Mouse (Mus musculus) myocyte (in vitro differentiated cells): ENCODE results near the gene Edil3. TPM values are rescaled to one million over a fixed set of nuclear protein-coding genes. Genes with fewer than 3 reads are reported as not detected.

Experiments
- H3K27me3 ChIP-seq: one replicate; pipeline ENCODE4 v1.6.1; 2011; ENCODE audit not compliant: control insufficient read depth, insufficient read depth, insufficient read length
- H3K36me3 ChIP-seq: one replicate; pipeline ENCODE4 v1.6.1; 2011; ENCODE audit not compliant: control insufficient read depth, insufficient read depth
- H3K4me2 ChIP-seq: one replicate; pipeline ENCODE4 v1.6.1; 2011; ENCODE audit warnings: low read depth, control low read depth
- H3K4me3 ChIP-seq: one replicate; pipeline ENCODE4 v1.5.1; 2011; ENCODE audit warnings: mild to moderate bottlenecking, control low read depth, moderate library complexity
- H3K79me2 ChIP-seq: one replicate; pipeline ENCODE4 v1.6.1; 2011; ENCODE audit not compliant: control insufficient read depth, insufficient read depth
- H3ac ChIP-seq: one replicate; pipeline ENCODE4 v1.6.1; 2011; ENCODE audit not compliant: control insufficient read depth, insufficient read length
- CEBPB ChIP-seq: IDR thresholded peaks from 2 replicates; pipeline ENCODE4 v1.6.1; 2011; ENCODE audit warnings: mild to moderate bottlenecking, moderate library complexity; ENCODE audit not compliant: poor library complexity, insufficient read depth, severe bottlenecking
- E2F4 ChIP-seq: IDR thresholded peaks from one replicate; pipeline ENCODE4 v1.6.1; 2011; ENCODE audit warnings: mild to moderate bottlenecking, control low read depth, moderate library complexity; ENCODE audit not compliant: insufficient read depth
- MAX ChIP-seq: IDR thresholded peaks from one replicate; pipeline ENCODE4 v1.6.1; 2011; ENCODE audit warnings: low read depth, mild to moderate bottlenecking, control low read depth
- MYOD1 ChIP-seq, 3 experiments: IDR thresholded peaks; one replicate each; pipeline ENCODE4 v1.6.1; 2011; ENCODE audit warnings: control low read depth in 2 of 3, low read depth in 2 of 3, mild to moderate bottlenecking in 2 of 3, moderate library complexity in 1 of 3; ENCODE audit not compliant: insufficient read length in 2 of 3, control insufficient read depth in 1 of 3
- MYOG ChIP-seq, 3 experiments: IDR thresholded peaks; one replicate each; pipeline ENCODE4 v1.6.1; 2011; ENCODE audit warnings: control low read depth in 2 of 3, low read depth in 2 of 3, mild to moderate bottlenecking in 2 of 3; ENCODE audit not compliant: insufficient read length in 2 of 3, control insufficient read depth in 1 of 3, insufficient read depth in 1 of 3
- POLR2A ChIP-seq: IDR thresholded peaks from one replicate; pipeline ENCODE4 v1.6.1; 2011; ENCODE audit warnings: low read depth, mild to moderate bottlenecking, control low read depth, moderate library complexity; ENCODE audit not compliant: insufficient read length
- POLR2AphosphoS2 ChIP-seq: IDR thresholded peaks from one replicate; pipeline ENCODE4 v1.6.1; 2011; ENCODE audit warnings: low read depth, control low read depth; ENCODE audit not compliant: insufficient read length
- REST ChIP-seq: IDR thresholded peaks from one replicate; pipeline ENCODE4 v1.6.1; 2011; ENCODE audit warnings: mild to moderate bottlenecking, control low read depth, moderate library complexity; ENCODE audit not compliant: insufficient read depth, insufficient read length
- SRF ChIP-seq: IDR thresholded peaks from one replicate; pipeline ENCODE4 v1.6.1; 2011; ENCODE audit warnings: low read depth; ENCODE audit not compliant: control insufficient read depth, insufficient read length
- TCF12 ChIP-seq: IDR thresholded peaks from one replicate; pipeline ENCODE4 v1.6.1; 2011; ENCODE audit warnings: mild to moderate bottlenecking, control low read depth; ENCODE audit not compliant: poor library complexity, insufficient read depth, severe bottlenecking
- TCF3 ChIP-seq: IDR thresholded peaks from one replicate; pipeline ENCODE4 v1.6.1; 2011; ENCODE audit warnings: low read depth, control low read depth; ENCODE audit not compliant: insufficient read length
- USF1 ChIP-seq: IDR thresholded peaks from one replicate; pipeline ENCODE4 v1.6.1; 2011; ENCODE audit warnings: low read depth, mild to moderate bottlenecking, control low read depth, moderate library complexity
- polyA plus RNA-seq: library from polyadenylated mRNA; unstranded; fragments of >200 nt; fragmentation: generic; extraction: Trizol; gene quantifications from one replicate; pipeline ENCODE4 v1.2.1, GENCODE M21; 2012; ENCODE audit warnings: missing spikeins

The Edil3 gene
- polyA plus RNA-seq, 1 experiment = 7.4 TPM

- Histone ChIP-seq H3ac (no peak overlapping the region), H3K4me2 (no peak overlapping the region), H3K79me2 (no peaks in the 10 kb centered on the region), H3K27me3 (no peaks in the 10 kb centered on the region), H3K36me3 (no peaks in the 10 kb centered on the region), H3K4me3 (no peak overlapping the region)
- no peak for TF ChIP-seq CEBPB
- no peak for TF ChIP-seq E2F4
- TF ChIP-seq TCF3 = no peak
- no peak for TF ChIP-seq MYOD1 (IDR thresholded peaks at IDR 0.05; ENCODE audit: control insufficient read depth in 1 of 3, insufficient read length in 2 of 3, low read depth in 2 of 3)
- TF ChIP-seq MAX = no peak
- no peak for TF ChIP-seq USF1
- no peak for TF ChIP-seq POLR2A
- TF ChIP-seq SRF = no peak
Observed at GRCm38 (mm10) chr13:89123396-89123795, 302.1 kb downstream of the Edil3 start.

GRCm38 (mm10) chr13:89146056-89146547 lies 324.8 kb downstream of the Edil3 start:
- no peaks in the 10 kb centered on the region for H3K27me3 ChIP-seq
- no peak overlapping the region for H3K4me2 ChIP-seq
- TF ChIP-seq MYOG (IDR thresholded peaks at IDR 0.05; ENCODE audit: control insufficient read depth in 1 of 3, insufficient read depth in 1 of 3, insufficient read length in 2 of 3, low read depth in 2 of 3) (no peak), MYOD1 (IDR thresholded peaks at IDR 0.05; ENCODE audit: control insufficient read depth in 1 of 3, insufficient read length in 2 of 3, low read depth in 2 of 3) (no peak)
- no peaks in the 10 kb centered on the region for H3K79me2 ChIP-seq
- H3K36me3 ChIP-seq = no peaks in the 10 kb centered on the region
- H3ac ChIP-seq = no peak overlapping the region
- H3K4me3 ChIP-seq = no peak overlapping the region

GRCm38 (mm10) chr13:89151878-89152277 lies 330.6 kb downstream of the Edil3 start:
- no peak for TF ChIP-seq MAX
- TF ChIP-seq SRF = no peak
- no peak for TF ChIP-seq E2F4
- TF ChIP-seq USF1 = no peak
- no peak for TF ChIP-seq POLR2A
- no peak for TF ChIP-seq TCF3
- no peak for TF ChIP-seq CEBPB
- TF ChIP-seq MYOD1 (IDR thresholded peaks at IDR 0.05; ENCODE audit: control insufficient read depth in 1 of 3, insufficient read length in 2 of 3, low read depth in 2 of 3) = no peak
- no peak for TF ChIP-seq REST
- TF ChIP-seq MYOG (IDR thresholded peaks at IDR 0.05; ENCODE audit: control insufficient read depth in 1 of 3, insufficient read depth in 1 of 3, insufficient read length in 2 of 3, low read depth in 2 of 3) = no peak
- Histone ChIP-seq H3ac (no peak overlapping the region), H3K4me3 (no peak overlapping the region), H3K36me3 (no peaks in the 10 kb centered on the region), H3K27me3 (no peaks in the 10 kb centered on the region), H3K79me2 (no peaks in the 10 kb centered on the region), H3K4me2 (no peak overlapping the region)

- Histone ChIP-seq H3K27me3 (no peaks in the 10 kb centered on the region), H3K4me3 (no peak overlapping the region), H3ac (no peak overlapping the region), H3K4me2 (no peak overlapping the region), H3K36me3 (no peaks in the 10 kb centered on the region), H3K79me2 (no peaks in the 10 kb centered on the region)
- TF ChIP-seq USF1 = no peak
- TF ChIP-seq REST = no peak
- TF ChIP-seq MYOG (IDR thresholded peaks at IDR 0.05; ENCODE audit: control insufficient read depth in 1 of 3, insufficient read depth in 1 of 3, insufficient read length in 2 of 3, low read depth in 2 of 3) = no peak
- TF ChIP-seq POLR2AphosphoS2 = no peak
- no peak for TF ChIP-seq MAX
- TF ChIP-seq TCF12 = no peak
Observed at GRCm38 (mm10) chr13:89167960-89168359, 346.7 kb downstream of the Edil3 start.

GRCm38 (mm10) chr13:89170040-89170439 lies 348.8 kb downstream of the Edil3 start:
- Histone ChIP-seq H3K4me2 (no peak overlapping the region), H3K79me2 (no peaks in the 10 kb centered on the region), H3K27me3 (no peaks in the 10 kb centered on the region), H3K4me3 (no peak overlapping the region), H3ac (no peak overlapping the region), H3K36me3 (no peaks in the 10 kb centered on the region)
- TF ChIP-seq CEBPB = no peak
- TF ChIP-seq E2F4 = no peak
- TF ChIP-seq MYOD1 (IDR thresholded peaks at IDR 0.05; ENCODE audit: control insufficient read depth in 1 of 3, insufficient read length in 2 of 3, low read depth in 2 of 3) = no peak
- TF ChIP-seq TCF12 = no peak
- no peak for TF ChIP-seq POLR2AphosphoS2
- no peak for TF ChIP-seq MYOG (IDR thresholded peaks at IDR 0.05; ENCODE audit: control insufficient read depth in 1 of 3, insufficient read depth in 1 of 3, insufficient read length in 2 of 3, low read depth in 2 of 3)
- TF ChIP-seq SRF = no peak
- no peak for TF ChIP-seq USF1
- TF ChIP-seq MAX = no peak
- no peak for TF ChIP-seq REST
- no peak for TF ChIP-seq POLR2A
- no peak for TF ChIP-seq TCF3
